Mouse (Mus musculus) G1E (cell line): Measurements from ENCODE around the gene Auts2. TPM values are rescaled to one million over a fixed set of nuclear protein-coding genes. Genes with fewer than 3 reads are reported as not detected.

Experiments used
- ATAC-seq: 2 replicates; pipeline ENCODE4 v1.8.0; 2016; ENCODE audit warnings: mild to moderate bottlenecking; ENCODE audit not compliant: insufficient number of reproducible peaks, poor library complexity, low FRiP score, severe bottlenecking; ENCODE audit errors: extremely low read depth
- DNase-seq: peaks from one replicate; pipeline ENCODE4 v3.0.0; 2012; ENCODE audit warnings: low spot score
- H3K27me3 ChIP-seq: 2 replicates; pipeline ENCODE4 v1.6.1; 2012; ENCODE audit warnings: mild to moderate bottlenecking, low read length, inconsistent platforms; ENCODE audit not compliant: insufficient read depth
- H3K36me3 ChIP-seq: replicated peaks from 2 replicates; pipeline ENCODE3; 2012; ENCODE audit warnings: mild to moderate bottlenecking, inconsistent platforms
- H3K4me1 ChIP-seq: 2 replicates; pipeline ENCODE4 v1.6.1; 2012; ENCODE audit warnings: low read depth, low read length, inconsistent platforms, mixed read lengths; ENCODE audit not compliant: insufficient read depth
- H3K4me3 ChIP-seq: 2 replicates; pipeline ENCODE4 v1.5.1; 2012; ENCODE audit warnings: low read depth, mild to moderate bottlenecking, inconsistent platforms, low read length, moderate library complexity, mixed read lengths
- H3K9me3 ChIP-seq: replicated peaks from 2 replicates; pipeline ENCODE4 v1.6.1; 2012; ENCODE audit warnings: inconsistent platforms
- CTCF ChIP-seq: IDR thresholded peaks from 2 replicates; pipeline ENCODE4 v1.5.1; 2012; ENCODE audit warnings: low read depth, low read length, inconsistent platforms, mixed read lengths
- GATA1 ChIP-seq: IDR thresholded peaks from 2 replicates; pipeline ENCODE4 v1.6.1; 2012; ENCODE audit warnings: borderline replicate concordance, low read length, inconsistent platforms, mixed read lengths
- GATA2 ChIP-seq: IDR thresholded peaks from 2 replicates; pipeline ENCODE4 v1.6.1; 2012; ENCODE audit warnings: low read depth, low read length, inconsistent platforms, borderline replicate concordance
- POLR2AphosphoS5 ChIP-seq: IDR thresholded peaks from 2 replicates; pipeline ENCODE4 v1.6.1; 2012; ENCODE audit warnings: low read depth, low read length, inconsistent platforms; ENCODE audit not compliant: insufficient replicate concordance
- TAL1 ChIP-seq: conservative IDR thresholded peaks from 2 replicates; pipeline ENCODE4 v1.6.1; 2012; ENCODE audit warnings: low read depth, low read length, inconsistent platforms, mixed read lengths
- polyA plus RNA-seq: library from polyadenylated mRNA; stranded (reverse); fragments of >175 nt; gene quantifications from 2 replicates; pipeline ENCODE4 v1.2.3, GENCODE M21; 2012
- total RNA-seq, 2 experiments: library from RNA; stranded (forward) in 1 of 2; stranded (reverse) in 1 of 2; fragments of 200-1000 nt in 1 of 2; fragments of >200 nt in 1 of 2; fragmentation: Nextera tagmentation in 1 of 2; gene quantifications; 2 replicates each; pipeline ENCODE4 v1.2.3; 2014 to 2017

The Auts2 gene
- total and polyA plus RNA-seq, 3 experiments: 0.09 to 1.3 (median 0.90) TPM

DNA sequence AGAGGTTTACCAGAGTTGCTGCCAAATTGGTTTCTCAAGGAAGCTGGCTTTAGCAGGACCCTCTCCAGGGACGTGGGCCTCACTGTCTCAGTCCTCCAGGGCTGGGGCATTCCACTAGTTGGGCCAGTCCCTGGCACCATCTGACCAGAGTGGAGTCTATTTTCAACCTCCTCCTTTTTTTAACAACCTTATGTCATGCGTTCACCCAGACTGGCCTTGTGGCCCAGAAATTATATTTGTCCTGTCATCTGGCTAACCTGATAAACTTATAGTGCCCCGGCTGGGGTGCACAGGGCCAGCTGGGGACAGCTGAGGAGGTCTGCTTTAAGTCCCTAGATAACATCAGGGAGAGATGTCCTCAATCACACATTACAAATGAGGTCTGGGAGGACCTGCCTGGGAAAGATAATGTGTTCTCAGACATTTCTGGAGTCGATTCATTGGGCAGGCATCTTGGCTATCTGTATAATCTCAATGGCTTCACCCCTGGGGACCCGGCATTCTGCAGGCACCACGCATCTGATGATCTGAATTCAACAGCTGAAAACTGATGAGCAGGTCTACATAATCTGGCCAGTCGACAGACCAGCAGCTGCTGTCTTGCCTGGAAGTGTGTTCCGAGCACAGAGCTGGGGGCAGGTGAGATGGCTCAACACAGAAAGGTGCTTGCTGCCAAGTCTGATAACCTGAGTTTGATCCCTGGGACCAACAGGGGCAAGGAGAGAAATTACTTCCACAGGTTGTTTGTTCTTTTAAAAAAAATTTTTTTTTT lies 984.6 kb downstream of the Auts2 start:
- ATAC-seq (no peak), DNase-seq (no peak)
- TF ChIP-seq POLR2AphosphoS5 (no peak), CTCF (no peak), TAL1 (no peak), GATA2 (no peak), GATA1 (no peak)
- no peaks in the 10 kb centered on the region for H3K4me1 ChIP-seq
- no peaks in the 10 kb centered on the region for H3K36me3 ChIP-seq
- H3K9me3 ChIP-seq: peaks cover 66% of the 10 kb centered on the region
- no peak overlapping the region for H3K4me3 ChIP-seq
- H3K27me3 ChIP-seq: no peaks in the 10 kb centered on the region

DNA sequence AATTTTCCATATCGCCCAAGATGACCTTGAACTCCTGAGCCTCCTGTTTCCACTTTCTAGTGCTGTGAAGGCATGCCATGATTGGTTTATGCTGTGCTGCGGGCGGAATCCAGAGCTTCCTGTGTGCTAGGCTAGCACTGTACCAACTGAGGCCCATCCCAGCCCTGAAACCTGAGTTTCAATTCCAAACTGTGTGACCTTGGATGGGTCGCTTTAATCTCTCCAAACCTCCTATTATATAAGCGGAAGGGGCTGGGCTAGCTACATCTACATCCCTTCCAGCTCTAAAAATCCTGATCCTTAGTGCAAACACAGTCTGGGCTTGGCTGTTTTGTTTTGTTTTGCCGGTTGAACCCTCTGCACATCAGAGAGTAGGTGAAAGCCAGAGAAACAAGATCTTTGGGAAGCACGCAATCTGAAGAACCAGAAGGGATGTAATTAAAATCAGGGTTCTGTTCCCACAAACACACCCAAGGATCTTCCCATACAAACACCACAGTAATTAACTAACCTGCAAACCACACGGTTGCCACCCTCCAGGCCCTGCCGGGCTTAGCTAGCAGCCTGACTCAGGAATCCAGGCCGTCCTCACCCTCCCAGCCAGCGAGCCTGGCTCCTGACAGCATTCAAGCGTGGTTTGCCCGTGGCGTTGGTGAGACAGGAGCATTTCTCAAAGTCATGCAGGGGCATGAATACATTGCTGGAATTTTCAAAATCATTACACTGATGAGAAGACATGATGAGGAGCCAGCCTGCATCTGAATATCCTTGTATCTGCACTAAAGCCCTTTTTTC lies 985.4 kb downstream of the Auts2 start:
- H3K36me3 ChIP-seq: no peaks in the 10 kb centered on the region
- TF ChIP-seq GATA1: no peak
- no peak for TF ChIP-seq CTCF
- no peak for TF ChIP-seq POLR2AphosphoS5
- no peak for TF ChIP-seq GATA2
- no peak for TF ChIP-seq TAL1
- no peak for ATAC-seq
- H3K4me3 ChIP-seq: no peak overlapping the region; the same call in 1 of the 2 replicates
- no peak for DNase-seq
- peaks cover 67% of the 10 kb centered on the region for H3K9me3 ChIP-seq
- no peaks in the 10 kb centered on the region for H3K27me3 ChIP-seq
- no peaks in the 10 kb centered on the region for H3K4me1 ChIP-seq

DNA sequence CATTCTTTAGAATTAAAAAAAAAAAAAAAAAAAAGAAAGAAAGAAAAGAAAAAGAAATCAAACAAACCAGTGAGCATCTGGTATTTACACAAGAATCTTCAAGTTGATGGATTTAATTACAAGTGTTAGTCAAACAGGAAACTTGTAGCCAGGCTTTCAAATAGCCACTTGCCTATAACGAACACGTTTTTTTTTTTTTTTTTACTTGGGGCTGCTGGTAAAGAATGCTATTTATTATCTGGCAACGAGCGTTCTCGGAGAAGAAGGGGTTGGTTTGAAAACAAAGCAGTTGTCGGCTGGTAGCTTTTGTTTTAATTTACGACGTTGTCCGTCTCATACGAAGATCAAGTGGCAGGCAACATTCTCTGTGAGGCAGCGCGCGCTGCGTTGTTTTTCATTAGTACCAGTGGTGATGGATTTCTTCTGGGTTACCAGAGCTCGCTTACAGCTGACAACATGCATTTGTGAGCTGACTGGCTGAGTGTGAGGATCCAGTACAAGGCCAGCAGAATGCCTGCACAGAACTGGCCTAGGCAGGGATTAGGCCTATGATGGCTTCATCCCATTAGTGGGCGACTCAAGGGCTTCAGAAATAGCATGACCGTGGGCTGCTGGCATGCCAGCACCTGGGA lies 994.1 kb downstream of the Auts2 start:
- Histone ChIP-seq H3K9me3 (peaks cover 75% of the 10 kb centered on the region), H3K36me3 (no peaks in the 10 kb centered on the region), H3K4me1 (no peaks in the 10 kb centered on the region), H3K27me3 (no peaks in the 10 kb centered on the region), H3K4me3 (no peak overlapping the region)
- ATAC-seq (no peak), DNase-seq (no peak)
- TF ChIP-seq CTCF (no peak), TAL1 (no peak), GATA2 (no peak), POLR2AphosphoS5 (no peak), GATA1 (no peak)

DNA sequence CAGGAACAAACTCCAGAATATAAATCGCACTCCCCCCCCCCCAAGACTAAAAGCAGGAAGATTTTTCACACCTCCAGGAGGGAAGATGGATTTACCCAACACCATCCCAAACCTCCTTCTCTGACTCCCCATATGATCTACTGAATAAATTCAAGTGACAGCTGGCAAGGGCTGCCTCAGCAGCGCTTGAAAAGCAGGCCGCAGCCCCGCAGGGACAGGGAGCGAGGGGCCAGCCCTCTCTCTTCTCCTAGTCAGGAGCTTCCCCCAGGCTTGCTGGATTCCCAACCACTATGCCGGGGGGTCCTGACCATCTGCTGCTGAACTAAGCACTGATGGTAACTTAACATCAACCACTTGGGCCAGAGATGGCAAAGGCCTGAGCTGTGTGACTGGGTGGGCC lies 995.2 kb downstream of the Auts2 start:
- H3K4me3 ChIP-seq: no peak overlapping the region
- TF ChIP-seq GATA2: no peak
- no peak for TF ChIP-seq POLR2AphosphoS5
- no peak for TF ChIP-seq GATA1
- no peak for TF ChIP-seq TAL1
- TF ChIP-seq CTCF: no peak
- ATAC-seq: no peak
- peaks cover 72% of the 10 kb centered on the region for H3K9me3 ChIP-seq
- DNase-seq: no peak
- no peaks in the 10 kb centered on the region for H3K27me3 ChIP-seq
- H3K4me1 ChIP-seq: no peaks in the 10 kb centered on the region
- no peaks in the 10 kb centered on the region for H3K36me3 ChIP-seq

DNA sequence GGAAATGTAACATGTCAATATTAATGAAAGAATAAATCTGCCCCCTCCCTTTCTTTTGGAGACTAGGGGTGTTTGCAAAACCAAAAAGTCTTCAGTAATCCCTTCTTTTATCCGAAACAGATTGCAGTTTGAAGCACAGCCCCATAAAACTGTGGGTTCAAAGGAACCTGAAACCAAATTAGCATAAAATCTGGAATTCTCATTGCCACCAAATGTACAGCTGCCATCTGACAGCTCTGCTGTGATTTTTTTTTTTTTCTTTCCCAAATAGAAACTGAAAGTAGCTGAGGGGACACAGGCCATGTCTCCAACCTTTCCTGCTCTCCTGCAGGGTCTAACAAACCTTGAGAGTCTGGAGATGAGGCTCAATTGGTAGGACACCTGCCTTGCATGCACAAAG lies 996.7 kb downstream of the Auts2 start:
- no peaks in the 10 kb centered on the region for H3K36me3 ChIP-seq
- DNase-seq: no peak
- TF ChIP-seq CTCF (no peak), GATA2 (no peak), POLR2AphosphoS5 (no peak), GATA1 (no peak), TAL1 (no peak)
- no peak for ATAC-seq
- H3K4me3 ChIP-seq: no peak overlapping the region
- H3K27me3 ChIP-seq: no peaks in the 10 kb centered on the region
- H3K4me1 ChIP-seq: no peaks in the 10 kb centered on the region
- H3K9me3 ChIP-seq: peaks cover 62% of the 10 kb centered on the region

DNA sequence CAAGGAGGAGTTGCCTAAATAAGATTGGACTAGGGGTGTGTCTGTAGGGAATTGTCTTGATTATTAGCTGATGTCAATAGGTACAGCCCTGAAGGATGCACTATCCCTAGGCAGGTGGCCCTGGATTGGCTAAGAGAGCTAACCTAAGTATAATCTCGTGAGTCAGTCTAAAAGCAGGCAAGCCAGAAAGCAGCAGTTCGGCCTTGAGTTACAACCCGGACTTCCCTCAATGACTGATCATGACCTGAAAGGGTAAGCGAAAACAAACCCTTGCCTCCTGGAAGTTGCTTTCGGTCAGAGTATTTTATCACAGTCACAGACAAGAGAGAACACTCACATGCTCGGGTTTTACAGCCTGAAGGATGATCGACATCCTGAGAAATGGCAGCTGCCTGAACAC lies 998.8 kb downstream of the Auts2 start:
- no peaks in the 10 kb centered on the region for H3K36me3 ChIP-seq
- H3K4me1 ChIP-seq: no peaks in the 10 kb centered on the region
- no peak overlapping the region for H3K4me3 ChIP-seq
- H3K9me3 ChIP-seq: peaks cover 51% of the 10 kb centered on the region
- DNase-seq (no peak), ATAC-seq (no peak)
- H3K27me3 ChIP-seq: no peaks in the 10 kb centered on the region
- TF ChIP-seq GATA2 (no peak), GATA1 (no peak), CTCF (no peak), POLR2AphosphoS5 (no peak), TAL1 (no peak)
